Mouse (Mus musculus): ENCODE measurements around the gene Fam78b.

DNA sequence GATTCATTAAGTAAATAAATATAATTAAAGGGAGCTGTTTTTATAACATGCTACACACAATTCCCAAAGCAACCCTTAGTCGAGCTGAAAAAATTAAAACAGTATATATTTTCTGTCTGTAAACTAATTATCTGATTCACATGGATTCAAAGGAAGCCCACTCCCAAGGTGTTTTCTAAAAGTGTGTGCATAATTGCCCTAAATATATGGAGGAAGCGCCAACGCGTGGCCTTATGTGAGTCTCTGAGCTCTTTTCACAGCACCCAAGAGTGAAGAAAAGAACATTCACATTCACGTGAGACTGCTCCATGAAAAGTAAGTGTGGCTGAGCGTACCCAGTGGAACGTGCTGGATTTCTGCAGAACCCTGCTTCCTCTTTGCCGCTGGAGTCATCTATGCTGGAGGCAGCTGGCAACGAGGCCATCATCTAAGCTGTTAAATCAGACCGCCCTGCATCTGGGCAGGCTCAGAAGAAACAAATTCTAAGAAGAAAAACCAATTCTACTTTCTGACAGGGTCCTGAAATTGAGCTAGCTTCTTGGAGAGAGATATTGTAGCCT, 93.5 kb downstream of the Fam78b start:
- TF ChIP-seq CTCF (IDR thresholded peaks at IDR 0.05; ENCODE audit: extremely low read depth, insufficient read depth, low read length) (no peak), POLR2A (IDR thresholded peaks at IDR 0.05; ENCODE audit: extremely low read depth, insufficient read depth, low read length) (no peak)
